Mouse (Mus musculus) lung, postnatal 0 days (tissue): ENCODE measurements at regions not wholly inside any gene's neighbourhood (a gene's known extent, or its start where the extent isn't known, plus 50 kb on each side); places are given as distances from the start of the nearest gene placed in this dataset.

Experiments
- CTCF ChIP-seq: IDR thresholded peaks from 2 replicates; pipeline ENCODE4 v1.5.1; 2016; ENCODE audit warnings: antibody characterized with exemption, mild to moderate bottlenecking
- EP300 ChIP-seq: IDR thresholded peaks from 2 replicates; pipeline ENCODE4 v1.6.1; 2016; ENCODE audit warnings: antibody characterized with exemption, mild to moderate bottlenecking, control low read depth

GRCm38 (mm10) chr14:123110533-123110932, 126.7 kb upstream of the Tmtc4 start:
- TF ChIP-seq CTCF (no peak), EP300 (no peak)
